Mouse (Mus musculus): ENCODE results near the gene 1600002K03Rik. TPM values are rescaled to one million over a fixed set of nuclear protein-coding genes. Genes with fewer than 3 reads are reported as not detected.
A peak's percentile ranks its signal among the peaks of the same experiment; 100 is the strongest.
"Not testable (repeated sequence)": the region's sequence is repeated elsewhere in the genome, so short reads cannot be mapped to it uniquely, and the experiment has no call there.

Gene 1600002K03Rik
- polyA plus RNA-seq, 1 experiment from 2014 or later: 14.3 TPM

- Histone ChIP-seq H3K4me1 (peaks cover 20% of the 10 kb centered on the region), H3K36me3 (no peaks in the 10 kb centered on the region), H3K9me3 (replicated peaks) (no peaks in the 10 kb centered on the region), H3K4me2 (no peak overlapping the region), H3K9ac (replicated peaks) (no peak overlapping the region), H3K4me3 (replicated peaks) (no peak overlapping the region), H3K27ac (replicated peaks) (no peak overlapping the region), H3K27me3 (replicated peaks) (no peaks in the 10 kb centered on the region)
- no peak for ATAC-seq (ENCODE audit: low FRiP score)
- WGBS: 24% methylated on average over 7 of the region's 7 CpGs
Observed at GRCm38 (mm10) chr10:80204055-80204454, 31.3 kb downstream of the 1600002K03Rik start.

- H3K4me1 ChIP-seq: peaks cover 20% of the 10 kb centered on the region
- WGBS: 50% methylated on average over 1 of the region's 1 CpGs
- no peak overlapping the region for H3K27ac ChIP-seq (replicated peaks)
- no peak overlapping the region for H3K4me3 ChIP-seq (replicated peaks)
- no peaks in the 10 kb centered on the region for H3K9me3 ChIP-seq (replicated peaks)
- H3K36me3 ChIP-seq: no peaks in the 10 kb centered on the region
- no peaks in the 10 kb centered on the region for H3K27me3 ChIP-seq (replicated peaks)
- ATAC-seq (ENCODE audit: low FRiP score): no peak
- no peak overlapping the region for H3K9ac ChIP-seq (replicated peaks)
- H3K4me2 ChIP-seq: no peak overlapping the region
Observed at GRCm38 (mm10) chr10:80207201-80207600, 34.5 kb downstream of the 1600002K03Rik start.

- WGBS: 33% methylated on average over 10 of the region's 10 CpGs
- H3K9me3 ChIP-seq (replicated peaks): no peaks in the 10 kb centered on the region
- H3K36me3 ChIP-seq: no peaks in the 10 kb centered on the region
- no peak overlapping the region for H3K4me3 ChIP-seq (replicated peaks)
- no peaks in the 10 kb centered on the region for H3K27me3 ChIP-seq (replicated peaks)
- H3K9ac ChIP-seq (replicated peaks): no peak overlapping the region
- no peak overlapping the region for H3K27ac ChIP-seq (replicated peaks)
- H3K4me1 ChIP-seq: peaks cover 20% of the 10 kb centered on the region
- no peak for ATAC-seq (ENCODE audit: low FRiP score)
- no peak overlapping the region for H3K4me2 ChIP-seq
Observed at GRCm38 (mm10) chr10:80207676-80208075, 34.9 kb downstream of the 1600002K03Rik start.

GRCm38 (mm10) chr10:80208248-80208647 lies 35.5 kb downstream of the 1600002K03Rik start:
- H3K27ac ChIP-seq (replicated peaks): no peak overlapping the region
- H3K4me2 ChIP-seq: peak overlapping the region; percentile 44; the same call in 1 of the 2 replicates
- H3K36me3 ChIP-seq: no peaks in the 10 kb centered on the region
- ATAC-seq (ENCODE audit: low FRiP score): no peak
- H3K9ac ChIP-seq (replicated peaks): no peak overlapping the region
- 72% methylated on average over 4 of the region's 4 CpGs for WGBS
- H3K27me3 ChIP-seq (replicated peaks): no peaks in the 10 kb centered on the region
- H3K9me3 ChIP-seq (replicated peaks): no peaks in the 10 kb centered on the region
- peaks cover 20% of the 10 kb centered on the region for H3K4me1 ChIP-seq
- H3K4me3 ChIP-seq (replicated peaks): no peak overlapping the region

- H3K4me2 ChIP-seq: peak overlapping the region; percentile 44
- peak overlapping the region; percentile 8; the same call in 1 of the 2 replicates for H3K4me3 ChIP-seq (replicated peaks)
- H3K36me3 ChIP-seq: no peaks in the 10 kb centered on the region
- peak overlapping the region; percentile 40; the same call in 1 of the 2 replicates for H3K9ac ChIP-seq (replicated peaks)
- no peaks in the 10 kb centered on the region for H3K9me3 ChIP-seq (replicated peaks)
- peaks cover 20% of the 10 kb centered on the region for H3K4me1 ChIP-seq
- 3% methylated on average over 24 of the region's 24 CpGs for WGBS
- ATAC-seq (ENCODE audit: low FRiP score): peak; percentile 51; the same call in 1 of the 2 replicates
- no peaks in the 10 kb centered on the region for H3K27me3 ChIP-seq (replicated peaks)
- peak overlapping the region; percentile 82 for H3K27ac ChIP-seq (replicated peaks)
Observed at GRCm38 (mm10) chr10:80208841-80209371, 36.2 kb downstream of the 1600002K03Rik start.

- H3K9me3 ChIP-seq (replicated peaks); H3K27me3 ChIP-seq (replicated peaks); H3K4me3 ChIP-seq (replicated peaks); ATAC-seq (ENCODE audit: low FRiP score); H3K36me3 ChIP-seq; H3K9ac ChIP-seq (replicated peaks); H3K4me2 ChIP-seq; H3K27ac ChIP-seq (replicated peaks): not testable (repeated sequence)
- H3K4me1 ChIP-seq: peaks cover 28% of the 10 kb centered on the region
- WGBS: 77% methylated on average over 7 of the region's 7 CpGs
Observed at GRCm38 (mm10) chr10:80211547-80212103, 38.9 kb downstream of the 1600002K03Rik start.

GRCm38 (mm10) chr10:80215048-80215772 lies 42.5 kb downstream of the 1600002K03Rik start:
- H3K4me1 ChIP-seq: peaks cover 8% of the 10 kb centered on the region
- no peaks in the 10 kb centered on the region for H3K27me3 ChIP-seq (replicated peaks)
- 21% methylated on average over 16 of the region's 16 CpGs for WGBS
- no peak overlapping the region; the same call in 1 of the 2 replicates for H3K4me2 ChIP-seq
- H3K9me3 ChIP-seq (replicated peaks): no peaks in the 10 kb centered on the region
- H3K4me3 ChIP-seq (replicated peaks): no peak overlapping the region
- no peak overlapping the region for H3K27ac ChIP-seq (replicated peaks)
- H3K36me3 ChIP-seq: no peaks in the 10 kb centered on the region
- ATAC-seq (ENCODE audit: low FRiP score): no peak
- H3K9ac ChIP-seq (replicated peaks): no peak overlapping the region

- Histone ChIP-seq H3K4me1 (peaks cover 6% of the 10 kb centered on the region), H3K27me3 (replicated peaks) (no peaks in the 10 kb centered on the region), H3K9ac (replicated peaks) (no peak overlapping the region), H3K27ac (replicated peaks) (no peak overlapping the region), H3K4me2 (no peak overlapping the region), H3K4me3 (replicated peaks) (no peak overlapping the region), H3K9me3 (replicated peaks) (no peaks in the 10 kb centered on the region), H3K36me3 (no peaks in the 10 kb centered on the region)
- no peak for ATAC-seq (ENCODE audit: low FRiP score)
- WGBS: 31% methylated on average over 7 of the region's 9 CpGs
Observed at GRCm38 (mm10) chr10:80220676-80221075, 47.9 kb downstream of the 1600002K03Rik start.

- not testable (repeated sequence) for H3K4me3 ChIP-seq (replicated peaks); H3K9me3 ChIP-seq (replicated peaks); ATAC-seq (ENCODE audit: low FRiP score); H3K27me3 ChIP-seq (replicated peaks); H3K36me3 ChIP-seq; H3K27ac ChIP-seq (replicated peaks); H3K4me2 ChIP-seq; H3K9ac ChIP-seq (replicated peaks)
- 85% methylated on average over 2 of the region's 2 CpGs for WGBS
- H3K4me1 ChIP-seq: peaks cover 25% of the 10 kb centered on the region
Observed at GRCm38 (mm10) chr10:80223137-80223536, 50.4 kb downstream of the 1600002K03Rik start.

Other genes with a start within 250 kb of the 1600002K03Rik start
- gene Arid3a, start 245.9 kb upstream of the 1600002K03Rik start, polyA plus RNA-seq (2015; fragmentation: Nextera tagmentation; extraction: Ambion mirVana): 2.4 and 5.1 TPM in 2 replicates
- gene Wdr18, start 212.8 kb upstream of the 1600002K03Rik start, polyA plus RNA-seq (2015; fragmentation: Nextera tagmentation; extraction: Ambion mirVana): 94.4 and 104 TPM in 2 replicates
- gene Grin3b, start 202.2 kb upstream of the 1600002K03Rik start, polyA plus RNA-seq (2015; fragmentation: Nextera tagmentation; extraction: Ambion mirVana): 0.32 and 0.33 TPM in 2 replicates
- 21.3 and 24.7 TPM in 2 replicates for gene Tmem259, start 188.6 kb upstream of the 1600002K03Rik start, polyA plus RNA-seq (2015; fragmentation: Nextera tagmentation; extraction: Ambion mirVana)
- 31.6 and 76.4 TPM in 2 replicates for gene Cnn2, start 184.4 kb upstream of the 1600002K03Rik start, polyA plus RNA-seq (2015; fragmentation: Nextera tagmentation; extraction: Ambion mirVana)
- gene Abca7, start 176.4 kb upstream of the 1600002K03Rik start, polyA plus RNA-seq (2015; fragmentation: Nextera tagmentation; extraction: Ambion mirVana): 5.2 and 5.6 TPM in 2 replicates
- gene Arhgap45, start 156.3 kb upstream of the 1600002K03Rik start, polyA plus RNA-seq (2015; fragmentation: Nextera tagmentation; extraction: Ambion mirVana): 2.0 and 13.7 TPM in 2 replicates
- gene Polr2e, start 133.1 kb upstream of the 1600002K03Rik start, polyA plus RNA-seq (2015; fragmentation: Nextera tagmentation; extraction: Ambion mirVana): 134 and 148 TPM in 2 replicates
- gene Gpx4, start 125.8 kb upstream of the 1600002K03Rik start, polyA plus RNA-seq (2015; fragmentation: Nextera tagmentation; extraction: Ambion mirVana): 559 and 600 TPM in 2 replicates
- 11.7 and 12.8 TPM in 2 replicates for gene Sbno2, start 67.4 kb upstream of the 1600002K03Rik start, polyA plus RNA-seq (2015; fragmentation: Nextera tagmentation; extraction: Ambion mirVana)
- 16.9 and 17.3 TPM in 2 replicates for gene Stk11, start 57.1 kb upstream of the 1600002K03Rik start, polyA plus RNA-seq (2015; fragmentation: Nextera tagmentation; extraction: Ambion mirVana)
- gene Atp5d, start 34.3 kb upstream of the 1600002K03Rik start, polyA plus RNA-seq (2015; fragmentation: Nextera tagmentation; extraction: Ambion mirVana): 553 and 558 TPM in 2 replicates
- 91.9 and 93.0 TPM in 2 replicates for gene Cbarp, start 32.1 kb upstream of the 1600002K03Rik start, polyA plus RNA-seq (2015; fragmentation: Nextera tagmentation; extraction: Ambion mirVana)
- 19.4 and 20.5 TPM in 2 replicates for gene Midn, start 24.7 kb upstream of the 1600002K03Rik start, polyA plus RNA-seq (2015; fragmentation: Nextera tagmentation; extraction: Ambion mirVana)
- 284 and 345 TPM in 2 replicates for gene Cirbp, start 7.0 kb upstream of the 1600002K03Rik start, polyA plus RNA-seq (2015; fragmentation: Nextera tagmentation; extraction: Ambion mirVana)
- gene Efna2, start 6.5 kb downstream of the 1600002K03Rik start, polyA plus RNA-seq (2015; fragmentation: Nextera tagmentation; extraction: Ambion mirVana): 25.9 and 31.2 TPM in 2 replicates
- gene Mum1, start 53.5 kb downstream of the 1600002K03Rik start, polyA plus RNA-seq (2015; fragmentation: Nextera tagmentation; extraction: Ambion mirVana): 46.8 and 49.6 TPM in 2 replicates
- gene Ndufs7, start 76.2 kb downstream of the 1600002K03Rik start, polyA plus RNA-seq (2015; fragmentation: Nextera tagmentation; extraction: Ambion mirVana): 353 and 368 TPM in 2 replicates
- gene Gamt, start 88.1 kb downstream of the 1600002K03Rik start, polyA plus RNA-seq (2015; fragmentation: Nextera tagmentation; extraction: Ambion mirVana): 27.9 and 34.6 TPM in 2 replicates
- 48.6 and 50.4 TPM in 2 replicates for gene Dazap1, start 88.5 kb downstream of the 1600002K03Rik start, polyA plus RNA-seq (2015; fragmentation: Nextera tagmentation; extraction: Ambion mirVana)
- gene Rps15, start 119.5 kb downstream of the 1600002K03Rik start, polyA plus RNA-seq (2015; fragmentation: Nextera tagmentation; extraction: Ambion mirVana): 544 and 638 TPM in 2 replicates
- gene Apc2, start 123.0 kb downstream of the 1600002K03Rik start, polyA plus RNA-seq (2015; fragmentation: Nextera tagmentation; extraction: Ambion mirVana): 122 and 144 TPM in 2 replicates
- 26.9 and 36.6 TPM in 2 replicates for gene 2310011J03Rik, start 147.6 kb downstream of the 1600002K03Rik start, polyA plus RNA-seq (2015; fragmentation: Nextera tagmentation; extraction: Ambion mirVana)
- gene Pcsk4, start 156.6 kb downstream of the 1600002K03Rik start, polyA plus RNA-seq (2015; fragmentation: Nextera tagmentation; extraction: Ambion mirVana): 5.6 and 8.2 TPM in 2 replicates
- 4.3 and 7.3 TPM in 2 replicates for gene Reep6, start 157.0 kb downstream of the 1600002K03Rik start, polyA plus RNA-seq (2015; fragmentation: Nextera tagmentation; extraction: Ambion mirVana)
- 1.6 and 3.6 TPM in 2 replicates for gene Adamtsl5, start 175.5 kb downstream of the 1600002K03Rik start, polyA plus RNA-seq (2015; fragmentation: Nextera tagmentation; extraction: Ambion mirVana)
- gene Plk5, start 183.5 kb downstream of the 1600002K03Rik start, polyA plus RNA-seq (2015; fragmentation: Nextera tagmentation; extraction: Ambion mirVana): 3.9 and 6.1 TPM in 2 replicates
- 9.1 and 14.0 TPM in 2 replicates for gene Mex3d, start 214.7 kb downstream of the 1600002K03Rik start, polyA plus RNA-seq (2015; fragmentation: Nextera tagmentation; extraction: Ambion mirVana)
- 195 and 209 TPM in 2 replicates for gene Mbd3, start 226.6 kb downstream of the 1600002K03Rik start, polyA plus RNA-seq (2015; fragmentation: Nextera tagmentation; extraction: Ambion mirVana)
- 731 and 790 TPM in 2 replicates for gene Uqcr11, start 233.9 kb downstream of the 1600002K03Rik start, polyA plus RNA-seq (2015; fragmentation: Nextera tagmentation; extraction: Ambion mirVana)

Measured in neural tube, embryonic 15.5 days (tissue).